Mouse (Mus musculus): ENCODE measurements around the gene Map3k14.

DNA sequence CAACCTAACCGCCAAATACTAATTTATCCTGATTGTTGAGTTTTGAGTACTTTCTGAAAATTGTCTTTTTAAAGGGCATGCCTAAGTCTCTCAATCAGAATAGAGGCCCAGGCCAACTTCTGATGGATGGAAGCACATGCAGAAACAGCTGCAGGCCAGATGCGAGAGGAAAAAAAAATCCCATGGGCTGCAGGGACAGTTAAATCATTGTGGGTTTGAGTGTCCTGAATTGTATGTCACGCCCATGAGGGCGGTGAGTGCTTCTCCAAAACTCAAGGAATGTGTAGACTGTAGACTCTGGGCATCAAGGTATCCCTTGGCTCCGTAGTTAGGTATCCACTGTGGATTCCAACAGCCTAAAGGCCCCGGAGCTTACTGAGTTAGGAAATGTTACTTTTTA is 26.8 kb upstream of the Map3k14 start:
- TF ChIP-seq CTCF (IDR thresholded peaks at IDR 0.05; ENCODE audit: low read depth, low read length) = no peak
- no peak for TF ChIP-seq POLR2A (IDR thresholded peaks at IDR 0.05; ENCODE audit: borderline replicate concordance, low read depth, low read length)
